Mouse (Mus musculus) limb, embryonic 12.5 days (tissue): ENCODE data around the gene Ttll4. TPM values are rescaled to one million over a fixed set of nuclear protein-coding genes. Genes with fewer than 3 reads are reported as not detected.

Source experiments
- polyA plus RNA-seq: library from polyadenylated mRNA; unstranded; fragments of >200 nt; fragmentation: Nextera tagmentation; extraction: Ambion mirVana; gene quantifications from 2 replicates; pipeline ENCODE4 v1.2.1, GENCODE M21; 2016

Gene Ttll4
- polyA plus RNA-seq, 1 experiment from 2014 or later, result 33.6 TPM

Other genes starting within 250 kb of the Ttll4 start
- 82.6 and 84.5 TPM in 2 replicates for gene Cnot9, start 155.7 kb upstream of the Ttll4 start, polyA plus RNA-seq
- 0.51 and 1.0 TPM in 2 replicates for gene Plcd4, start 118.9 kb upstream of the Ttll4 start, polyA plus RNA-seq
- 43.2 and 46.2 TPM in 2 replicates for gene Usp37, start 117.5 kb upstream of the Ttll4 start, polyA plus RNA-seq
- gene Zfp142, start 73.5 kb upstream of the Ttll4 start, polyA plus RNA-seq, result 8.3 and 11.3 TPM in 2 replicates
- gene Bcs1l, start 73.5 kb upstream of the Ttll4 start, polyA plus RNA-seq, result 15.1 and 16.2 TPM in 2 replicates
- 37.0 and 37.3 TPM in 2 replicates for gene Rnf25, start 60.3 kb upstream of the Ttll4 start, polyA plus RNA-seq
- gene Stk36, start 60.3 kb upstream of the Ttll4 start, polyA plus RNA-seq, result 12.0 and 12.5 TPM in 2 replicates
- 14.9 and 15.8 TPM in 2 replicates for gene Cyp27a1, start 51.8 kb downstream of the Ttll4 start, polyA plus RNA-seq
- gene Prkag3, start 87.5 kb downstream of the Ttll4 start, polyA plus RNA-seq, result 0.46 and 0.47 TPM in 2 replicates
- gene Wnt6, start 110.1 kb downstream of the Ttll4 start, polyA plus RNA-seq, result 38.7 and 40.5 TPM in 2 replicates
- 3.4 and 3.5 TPM in 2 replicates for gene Wnt10a, start 129.8 kb downstream of the Ttll4 start, polyA plus RNA-seq
- gene Cdk5r2, start 193.2 kb downstream of the Ttll4 start, polyA plus RNA-seq, result not detected in 2 replicates
- 0.26 and 0.49 TPM in 2 replicates for gene Fev, start 223.7 kb downstream of the Ttll4 start, polyA plus RNA-seq
- not detected in 2 replicates for gene Cryba2, start 231.4 kb downstream of the Ttll4 start, polyA plus RNA-seq